Mouse (Mus musculus): ENCODE measurements around the gene Pigw.
A peak's percentile ranks its signal among the peaks of the same experiment; 100 is the strongest.

Gene Pigw

GRCm38 (mm10) chr11:84879772-84880464 lies at the start of gene Pigw, which contains the start of gene Myo19:
Gene Pigw (minus strand): TSS chr11:84880285.
Gene Myo19 (plus strand): TSS chr11:84880148.
- DNase-seq (ENCODE audit: low read depth, low spot score), result peak; percentile 92

DNA sequence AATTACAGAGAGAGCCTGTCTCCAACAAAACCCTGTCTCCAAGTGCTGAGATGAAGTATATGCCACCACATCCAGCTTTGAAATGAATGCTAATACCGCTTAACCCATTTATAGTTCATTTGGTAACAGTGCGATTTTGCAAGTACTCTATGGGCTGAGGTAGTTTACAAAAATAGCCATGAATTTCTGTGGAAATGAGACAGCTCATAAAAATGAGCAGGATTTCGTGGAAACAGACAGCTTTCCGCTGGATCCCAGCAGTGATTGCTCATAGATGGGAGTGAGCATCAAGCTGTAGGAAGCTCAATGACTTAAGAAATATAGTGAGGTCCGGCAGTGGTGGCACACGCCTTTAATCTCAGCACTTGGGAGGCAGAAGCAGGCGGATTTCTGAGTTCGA lies 40.9 kb upstream of the Pigw start:
- no peak for DNase-seq (ENCODE audit: low read depth, low spot score)

DNA sequence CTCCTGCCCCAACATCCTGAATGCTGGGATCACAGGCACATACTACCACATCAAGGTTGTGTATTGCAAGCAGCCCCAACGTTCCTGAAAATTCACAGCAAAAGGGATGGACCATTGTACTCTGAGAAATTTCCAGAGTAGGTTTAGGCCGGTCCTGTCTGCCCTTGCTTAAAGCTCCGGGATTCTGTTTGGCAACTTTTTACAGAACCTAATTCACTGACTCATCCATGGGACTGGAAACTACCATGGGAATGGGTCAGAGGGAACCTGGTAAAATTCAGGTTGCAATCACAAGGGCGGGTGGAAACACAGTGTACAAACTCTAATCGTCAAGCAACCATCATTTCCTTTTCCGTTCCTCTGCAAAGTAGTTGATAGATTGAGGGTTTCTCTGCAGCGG lies 39.9 kb upstream of the Pigw start:
- no peak for DNase-seq (ENCODE audit: low read depth, low spot score)

DNA sequence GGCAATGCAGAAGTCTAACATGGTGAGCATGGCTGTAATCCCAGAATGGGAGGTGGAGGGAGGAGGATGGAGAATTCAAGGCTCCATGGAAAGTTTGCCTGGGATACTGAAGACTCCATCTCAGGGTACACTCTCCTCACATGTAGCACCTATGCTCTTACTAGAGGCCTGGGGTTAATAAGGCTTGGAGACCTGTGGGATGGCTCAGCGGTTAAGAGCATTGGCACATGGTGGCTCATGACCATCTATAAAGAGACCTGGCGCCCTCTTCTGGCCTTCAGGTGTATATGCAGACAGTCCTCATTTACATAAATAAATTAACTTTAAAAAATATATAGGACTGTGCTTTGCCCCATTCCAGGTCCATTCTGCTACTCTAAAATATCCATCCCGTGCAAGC lies 39.2 kb upstream of the Pigw start:
- peak; percentile 78 for DNase-seq (ENCODE audit: low read depth, low spot score)

GRCm38 (mm10) chr11:84918425-84918824 lies 38.3 kb upstream of the Pigw start:
- peak; percentile 93 for DNase-seq (ENCODE audit: low read depth, low spot score)

DNA sequence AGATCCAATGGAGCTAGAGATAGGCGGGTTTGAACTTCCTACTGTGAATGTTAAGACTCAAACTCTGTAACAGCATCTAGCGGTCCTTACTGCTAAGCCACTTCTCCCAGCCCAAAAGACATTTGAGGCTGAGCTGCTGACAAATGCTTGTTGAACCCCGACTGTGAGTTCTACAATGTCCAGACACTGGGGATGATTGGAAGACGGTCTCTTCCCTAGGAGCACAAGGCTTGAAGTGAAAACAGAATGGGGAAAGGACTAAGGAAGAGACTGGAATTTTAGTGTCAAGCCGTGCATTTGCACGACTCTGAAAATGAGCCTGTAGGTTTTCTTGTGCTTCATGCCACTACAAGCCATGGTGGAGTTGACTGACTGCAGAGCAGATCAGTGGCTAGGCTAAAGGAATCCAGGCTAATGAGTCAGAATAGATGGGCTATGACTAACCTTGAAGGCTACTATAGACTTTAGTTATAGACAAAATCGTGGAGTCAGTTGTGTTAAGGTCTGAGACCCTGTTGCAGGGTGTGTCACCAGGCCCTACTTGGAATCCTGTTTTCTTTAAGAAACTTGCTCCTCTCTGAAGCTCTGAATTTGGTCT lies 36.7 kb upstream of the Pigw start:
- no peak for DNase-seq (ENCODE audit: low read depth, low spot score)

- DNase-seq (ENCODE audit: low read depth, low spot score), result peak; percentile 92
Measured at GRCm38 (mm10) chr11:84916053-84916702, 36.1 kb upstream of the Pigw start, which contains the start of gene Znhit3. Gene Znhit3 (minus strand): TSS chr11:84916366.

GRCm38 (mm10) chr11:84914673-84915072 lies 34.6 kb upstream of the Pigw start:
- DNase-seq (ENCODE audit: low read depth, low spot score), result peak; percentile 75

DNA sequence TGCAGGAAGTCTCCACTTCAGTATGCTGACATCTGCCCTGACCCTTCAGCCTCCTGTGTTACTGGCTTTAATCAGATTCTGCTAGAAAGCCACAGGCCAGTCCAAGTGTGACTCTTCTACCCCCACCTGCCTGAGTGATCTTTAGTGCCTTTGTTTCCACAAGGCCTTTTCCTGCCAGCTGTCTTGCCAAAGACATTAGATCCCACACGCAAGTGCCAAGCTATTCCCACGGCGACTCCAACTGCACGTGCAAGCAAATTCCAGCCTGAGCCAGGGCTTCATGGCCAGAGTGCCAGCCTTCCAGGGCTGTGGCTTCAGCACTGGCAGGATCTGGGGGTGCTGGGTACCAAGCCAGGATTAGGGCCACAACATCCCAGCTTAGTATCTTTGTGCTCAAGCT lies 30.3 kb upstream of the Pigw start:
- DNase-seq (ENCODE audit: low read depth, low spot score), result no peak

DNA sequence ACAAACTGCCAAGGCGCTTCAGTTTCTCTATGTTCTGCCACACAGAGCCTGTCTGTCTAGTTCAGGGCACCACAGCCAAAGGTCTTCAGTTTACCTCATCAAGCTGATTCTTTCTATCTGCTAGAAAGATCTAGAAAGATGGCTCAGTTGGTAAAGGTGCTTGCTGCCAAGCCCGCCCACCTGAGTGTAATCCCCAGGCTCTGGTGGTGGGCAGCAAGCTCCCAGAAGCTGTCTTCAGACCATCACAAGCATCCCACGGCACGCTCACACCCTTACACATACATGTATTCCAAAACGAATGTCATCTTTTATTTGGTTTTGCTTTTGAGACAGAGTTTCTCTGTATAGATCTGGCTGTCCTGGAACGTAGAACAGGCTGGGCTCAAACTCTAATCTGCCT lies 28.4 kb upstream of the Pigw start:
- no peak for DNase-seq (ENCODE audit: low read depth, low spot score)

GRCm38 (mm10) chr11:84907081-84907480 lies 27.0 kb upstream of the Pigw start:
- DNase-seq (ENCODE audit: low read depth, low spot score), result no peak

GRCm38 (mm10) chr11:84904597-84905144 lies 24.6 kb upstream of the Pigw start:
- no peak for DNase-seq (ENCODE audit: low read depth, low spot score)

DNA sequence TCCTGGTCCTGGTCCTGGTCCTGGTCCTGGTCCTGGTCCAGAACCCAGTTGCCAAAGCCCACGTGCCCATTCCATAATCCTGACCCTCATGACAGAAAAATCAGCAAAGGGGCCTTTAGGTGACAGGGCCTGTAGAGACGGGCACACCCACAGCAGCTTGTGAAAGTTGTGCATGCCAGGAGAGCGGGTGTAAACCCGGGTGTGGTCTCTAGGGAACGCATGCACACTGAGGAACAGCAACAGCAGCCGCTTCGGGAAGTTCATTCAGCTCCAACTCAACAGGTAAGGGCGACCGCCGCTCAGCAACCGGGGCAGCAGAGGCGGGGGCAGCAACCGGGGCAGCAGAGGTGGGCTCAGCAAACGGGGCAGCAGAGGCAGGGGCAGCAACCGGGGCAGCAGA lies 13.0 kb upstream of the Pigw start:
- DNase-seq (ENCODE audit: low read depth, low spot score), result no peak

DNA sequence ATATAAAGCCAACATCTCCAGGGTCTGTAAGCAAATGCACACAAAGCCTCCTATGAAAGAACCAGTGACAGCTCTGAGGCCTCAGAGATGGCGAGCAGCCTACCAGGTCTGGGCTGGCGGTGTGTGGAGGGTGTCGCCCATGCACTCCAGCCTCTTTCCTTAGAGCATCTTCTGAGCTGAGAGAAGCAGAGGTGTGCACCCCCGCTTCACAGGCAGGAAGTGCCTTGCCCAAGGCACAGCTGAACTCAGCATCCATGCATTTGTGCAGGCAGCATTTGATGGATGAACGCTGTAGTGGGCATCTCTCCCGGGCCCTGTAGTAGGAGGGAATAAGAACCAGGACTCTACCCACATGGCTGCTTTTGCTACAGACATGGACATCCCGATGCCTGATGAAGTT lies 11.6 kb upstream of the Pigw start:
- no peak for DNase-seq (ENCODE audit: low read depth, low spot score)

DNA sequence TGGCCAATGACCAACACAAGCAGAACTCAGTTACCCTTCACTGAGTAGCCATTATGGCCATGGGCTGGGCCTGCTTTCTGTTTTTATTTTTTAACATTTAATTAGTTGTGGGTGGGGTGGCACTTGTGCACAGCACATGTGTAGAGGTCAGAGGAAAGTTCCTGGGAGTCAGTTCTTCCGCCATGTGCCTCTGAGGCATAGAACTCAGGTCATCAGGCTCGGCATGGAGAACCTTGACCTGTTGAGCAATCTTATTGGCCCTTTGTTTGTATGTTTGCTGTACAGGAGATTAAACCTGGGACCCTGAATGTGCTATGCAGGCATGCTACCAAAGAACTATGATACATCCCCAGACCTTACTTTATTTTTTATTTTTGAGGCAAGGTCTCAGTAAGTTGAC lies 9.4 kb upstream of the Pigw start:
- DNase-seq (ENCODE audit: low read depth, low spot score), result no peak

- DNase-seq (ENCODE audit: low read depth, low spot score), result no peak
Measured at GRCm38 (mm10) chr11:84888025-84888424, 7.9 kb upstream of the Pigw start.

- no peak for DNase-seq (ENCODE audit: low read depth, low spot score)
Measured at GRCm38 (mm10) chr11:84886767-84887511, 6.9 kb upstream of the Pigw start.

GRCm38 (mm10) chr11:84886236-84886635 lies 6.2 kb upstream of the Pigw start:
- DNase-seq (ENCODE audit: low read depth, low spot score), result no peak

- DNase-seq (ENCODE audit: low read depth, low spot score), result no peak
Measured at GRCm38 (mm10) chr11:84885238-84885637, 5.2 kb upstream of the Pigw start.

DNA sequence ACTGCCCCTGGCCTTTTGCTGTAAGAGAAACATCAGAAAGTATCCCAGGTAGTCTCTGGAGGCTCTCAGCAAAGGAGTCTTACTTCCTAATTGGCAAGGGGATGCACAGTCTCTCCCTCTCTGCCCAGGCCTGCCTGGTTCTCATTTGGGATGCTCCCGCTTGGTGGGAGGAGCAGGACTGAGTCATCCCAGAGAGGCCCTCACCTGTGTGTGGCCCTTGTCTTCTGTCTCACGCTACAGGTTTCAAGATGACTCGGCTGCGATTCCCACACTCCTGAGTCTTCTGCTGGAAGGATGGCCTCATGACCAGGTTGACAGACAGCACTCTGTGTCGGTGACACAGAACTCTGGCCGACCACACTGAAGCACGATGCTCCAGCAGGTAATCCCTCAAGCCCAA lies 2.3 kb upstream of the Pigw start:
- DNase-seq (ENCODE audit: low read depth, low spot score), result no peak

DNA sequence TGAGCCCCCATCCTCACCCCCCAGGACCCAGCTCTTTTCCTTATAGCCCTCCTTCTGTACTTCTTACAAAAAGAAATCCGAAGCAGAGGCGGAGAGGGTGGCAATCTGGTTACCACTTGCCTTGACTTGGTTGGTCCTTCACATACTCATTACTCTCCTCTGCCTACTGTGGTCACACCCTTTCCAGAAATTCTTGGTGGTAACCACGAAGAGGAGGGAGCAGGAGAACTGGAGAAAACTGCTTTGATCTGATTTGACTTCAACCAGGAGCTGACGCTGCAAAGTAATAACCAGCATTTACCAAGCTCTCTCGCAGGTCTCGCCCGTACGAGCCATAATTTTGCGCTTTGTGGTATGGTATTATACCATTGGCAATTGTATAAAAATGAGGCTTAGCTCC lies 886 bp upstream of the Pigw start:
- peak; percentile 56 for DNase-seq (ENCODE audit: low read depth, low spot score)

- DNase-seq (ENCODE audit: low read depth, low spot score), result no peak
Measured at GRCm38 (mm10) chr11:84880465-84880961, 428 bp upstream of the Pigw start.
